Mouse (Mus musculus) olfactory bulb, adult 2 months (tissue): Measurements from ENCODE around the gene Zc3hav1.

ENCODE experiments used
- CTCF ChIP-seq: fragments of 200-500 bp; IDR thresholded peaks from 2 replicates; pipeline ENCODE4 v1.5.1; 2012; ENCODE audit warnings: low read depth, mild to moderate bottlenecking, low read length, moderate library complexity; ENCODE audit not compliant: insufficient read depth
- POLR2A ChIP-seq: fragments of 200-500 bp; IDR thresholded peaks from 2 replicates; pipeline ENCODE4 v1.6.1; 2012; ENCODE audit warnings: mild to moderate bottlenecking, low read depth, low read length, moderate library complexity; ENCODE audit not compliant: insufficient read depth

DNA sequence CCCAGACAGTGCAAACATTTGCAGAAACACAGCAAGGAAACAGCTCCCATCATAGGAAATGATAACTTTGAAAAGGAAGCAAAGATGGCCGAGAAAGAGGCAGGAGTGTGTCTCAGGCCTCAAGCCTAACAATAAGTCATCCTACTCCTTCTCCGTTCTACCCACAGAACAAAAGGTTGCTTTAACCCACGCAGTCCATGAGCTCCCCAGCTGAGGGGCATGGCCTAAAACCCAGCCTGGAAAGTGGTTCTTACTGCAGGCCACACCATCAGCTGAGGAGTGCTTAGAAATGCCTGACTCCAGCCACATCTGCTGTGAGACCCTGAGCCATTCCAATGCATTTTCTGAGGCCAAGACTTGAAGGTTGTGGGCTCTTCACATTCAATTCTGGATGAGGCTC, 10.8 kb downstream of the Zc3hav1 start:
- TF ChIP-seq POLR2A, result no peak
- TF ChIP-seq CTCF, result no peak
